Mouse (Mus musculus) embryonic fibroblast, embryonic 13.5 days (primary cell): ENCODE data around the gene Gapt. TPM values are rescaled to one million over a fixed set of nuclear protein-coding genes. Genes with fewer than 3 reads are reported as not detected.
"Not testable (repeated sequence)": the region's sequence is repeated elsewhere in the genome, so short reads cannot be mapped to it uniquely, and the experiment has no call there.

Source experiments
- H3K27ac ChIP-seq: 2 replicates; pipeline ENCODE4 v1.5.1; 2012; ENCODE audit warnings: low read length, control low read depth, inconsistent platforms; ENCODE audit not compliant: insufficient read depth
- H3K4me1 ChIP-seq: 2 replicates; pipeline ENCODE4 v1.6.1; 2011; ENCODE audit warnings: low read length; ENCODE audit not compliant: control insufficient read depth, insufficient read depth
- H3K4me3 ChIP-seq: 2 replicates; pipeline ENCODE4 v1.5.1; 2011; ENCODE audit warnings: mild to moderate bottlenecking, control low read depth, low read length; ENCODE audit not compliant: insufficient read depth
- CTCF ChIP-seq: IDR thresholded peaks from 2 replicates; pipeline ENCODE4 v1.5.1; 2011; ENCODE audit warnings: mild to moderate bottlenecking, control low read depth, low read length, moderate library complexity, borderline replicate concordance; ENCODE audit not compliant: insufficient read depth
- POLR2A ChIP-seq: IDR thresholded peaks from 2 replicates; pipeline ENCODE4 v1.6.1; 2011; ENCODE audit warnings: low read depth, mild to moderate bottlenecking, control low read depth, low read length, moderate library complexity
- polyA plus RNA-seq: library from polyadenylated mRNA; stranded (reverse); fragments of >200 nt; gene quantifications from 2 replicates; pipeline ENCODE4 v1.2.4, GENCODE M21; 2011; ENCODE audit warnings: low read depth; ENCODE audit not compliant: missing spikeins, insufficient read length

Gene Gapt
- not detected in 2 replicates for polyA plus RNA-seq

DNA sequence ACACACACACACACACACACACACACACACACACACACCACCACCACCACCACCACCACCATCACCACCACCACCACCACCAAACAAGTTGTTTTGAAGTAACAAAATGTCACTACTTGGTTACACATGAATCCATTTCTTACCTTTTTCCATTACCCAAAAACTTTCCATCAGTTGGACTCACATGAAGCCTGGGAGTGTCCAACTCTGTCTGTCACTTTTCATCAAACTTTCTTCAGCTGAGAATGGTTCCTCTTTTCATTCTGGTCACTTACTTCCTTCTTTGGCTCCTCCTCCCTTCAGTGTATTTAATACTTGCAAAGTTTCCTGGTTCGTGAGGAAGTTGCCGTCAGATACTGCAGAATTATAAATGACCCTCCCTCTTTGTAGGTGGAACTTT, at the start of gene Gapt:
Gapt (minus strand) TSS at position 259 of the 400 bp plus-strand sequence.
- Histone ChIP-seq H3K4me3 (no peak within 1 kb of the TSS), H3K27ac (no peak within 1 kb of the TSS), H3K4me1 (no peaks in the 10 kb centered on the region)
- TF ChIP-seq CTCF (no peak), POLR2A (no peak)

GRCm38 (mm10) chr13:110406152-110406551, 49.2 kb upstream of the Gapt start:
- no peak overlapping the region for H3K27ac ChIP-seq
- no peaks in the 10 kb centered on the region for H3K4me1 ChIP-seq
- TF ChIP-seq POLR2A (no peak), CTCF (no peak)
- H3K4me3 ChIP-seq = no peak overlapping the region

- H3K27ac ChIP-seq, H3K4me3 ChIP-seq, H3K4me1 ChIP-seq: not testable (repeated sequence)
These were observed 47.7 kb upstream of the Gapt start for GRCm38 (mm10) chr13:110404686-110405085.

- TF ChIP-seq POLR2A = no peak
- TF ChIP-seq CTCF = no peak
- H3K4me1 ChIP-seq = 0 out of 2 replicates have a peak, but pooled peaks cover 3% of the 10 kb centered on the region
- no peak overlapping the region for H3K4me3 ChIP-seq
- no peak overlapping the region for H3K27ac ChIP-seq
These were observed 47.1 kb upstream of the Gapt start for GRCm38 (mm10) chr13:110404059-110404458.

DNA sequence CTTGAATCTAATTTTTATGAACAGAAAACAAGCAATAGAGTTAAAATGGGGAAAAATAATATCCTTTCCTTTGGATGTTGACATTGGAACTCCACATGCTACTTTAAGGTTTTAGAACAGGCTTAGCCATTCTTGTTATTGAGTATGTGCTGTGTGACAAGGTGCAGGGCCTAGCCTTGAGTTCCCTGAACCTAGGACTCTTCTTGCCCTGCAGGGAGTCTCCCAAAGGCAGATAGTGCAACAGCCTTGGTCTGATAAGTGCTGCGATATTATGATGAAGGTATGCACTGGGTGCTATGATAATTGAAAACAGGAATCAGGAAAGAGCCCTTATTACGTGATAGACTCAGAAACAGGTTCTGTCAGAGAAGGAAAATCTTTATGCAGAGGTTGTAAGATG, 44.9 kb upstream of the Gapt start:
- TF ChIP-seq CTCF (no peak), POLR2A (peak; percentile 67)
- no peak overlapping the region for H3K4me3 ChIP-seq
- no peak overlapping the region for H3K27ac ChIP-seq
- H3K4me1 ChIP-seq = 0 out of 2 replicates have a peak, but pooled peaks cover 3% of the 10 kb centered on the region

- H3K4me1 ChIP-seq = 0 out of 2 replicates have a peak, but pooled peaks cover 3% of the 10 kb centered on the region
- H3K4me3 ChIP-seq = no peak overlapping the region
- H3K27ac ChIP-seq = peak overlapping the region; percentile 12; the same call in 1 of the 2 replicates
- peak; percentile 67 for TF ChIP-seq POLR2A
- TF ChIP-seq CTCF = no peak
These were observed 44.4 kb upstream of the Gapt start for GRCm38 (mm10) chr13:110401443-110401842.

DNA sequence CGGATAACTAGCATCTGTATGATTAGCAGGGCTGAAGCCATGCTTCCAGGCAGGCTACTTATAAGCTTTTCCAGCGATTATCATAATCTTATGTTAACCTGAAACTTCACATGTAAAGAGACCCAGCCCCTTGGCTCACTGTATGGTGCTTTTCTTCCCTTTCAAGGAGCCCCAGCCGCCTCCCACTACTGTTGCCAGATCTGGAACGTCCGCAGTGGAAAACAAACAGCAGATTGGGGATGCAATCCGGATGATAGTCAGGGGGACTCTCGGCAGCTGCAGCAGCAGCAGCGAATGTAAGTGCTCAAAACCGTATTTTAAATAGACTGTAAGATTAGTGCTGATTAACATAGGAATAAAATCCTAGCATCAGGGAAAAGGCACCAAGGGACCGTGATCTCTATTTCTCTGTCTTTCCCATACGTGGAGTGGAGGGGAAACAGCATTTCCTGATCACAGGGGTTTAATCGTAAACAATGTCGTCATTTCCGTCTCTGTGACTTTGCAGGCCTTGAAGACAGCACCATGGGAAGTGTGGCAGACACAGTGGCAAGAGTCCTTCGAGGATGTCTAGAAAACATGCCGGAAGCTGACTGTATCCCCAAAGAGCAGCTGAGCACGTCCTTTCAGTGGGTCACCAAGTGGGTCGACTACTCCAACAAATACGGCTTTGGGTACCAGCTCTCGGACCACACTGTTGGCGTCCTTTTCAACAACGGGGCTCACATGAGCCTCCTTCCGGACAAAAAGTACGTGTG, 41.7 kb upstream of the Gapt start:
- 0 out of 2 replicates have a peak, but pooled peaks cover 3% of the 10 kb centered on the region for H3K4me1 ChIP-seq
- peak overlapping the region; percentile 58 for H3K27ac ChIP-seq
- H3K4me3 ChIP-seq = peak overlapping the region; percentile 47
- TF ChIP-seq CTCF (no peak), POLR2A (peak; percentile 52; the same call in 1 of the 2 replicates)

DNA sequence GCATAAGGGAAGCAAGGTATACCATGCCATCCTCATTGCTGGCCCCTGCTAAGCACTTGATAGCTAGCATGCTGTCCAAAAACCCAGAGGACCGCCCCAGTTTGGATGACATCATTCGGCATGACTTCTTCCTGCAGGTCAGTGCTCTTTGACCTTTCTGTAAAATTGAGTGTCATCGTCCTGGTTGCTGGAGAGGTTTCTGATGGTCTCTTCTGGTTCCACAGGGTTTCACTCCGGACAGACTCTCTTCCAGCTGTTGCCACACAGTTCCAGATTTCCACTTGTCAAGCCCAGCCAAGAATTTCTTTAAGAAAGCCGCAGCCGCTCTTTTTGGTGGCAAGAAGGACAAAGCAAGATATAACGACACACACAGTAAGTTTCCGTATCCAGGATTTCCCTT, 40.8 kb upstream of the Gapt start:
- peak overlapping the region; percentile 47 for H3K4me3 ChIP-seq
- H3K27ac ChIP-seq = peak overlapping the region; percentile 58
- TF ChIP-seq POLR2A (peak; percentile 0; the same call in 1 of the 2 replicates), CTCF (no peak)
- 0 out of 2 replicates have a peak, but pooled peaks cover 3% of the 10 kb centered on the region for H3K4me1 ChIP-seq

DNA sequence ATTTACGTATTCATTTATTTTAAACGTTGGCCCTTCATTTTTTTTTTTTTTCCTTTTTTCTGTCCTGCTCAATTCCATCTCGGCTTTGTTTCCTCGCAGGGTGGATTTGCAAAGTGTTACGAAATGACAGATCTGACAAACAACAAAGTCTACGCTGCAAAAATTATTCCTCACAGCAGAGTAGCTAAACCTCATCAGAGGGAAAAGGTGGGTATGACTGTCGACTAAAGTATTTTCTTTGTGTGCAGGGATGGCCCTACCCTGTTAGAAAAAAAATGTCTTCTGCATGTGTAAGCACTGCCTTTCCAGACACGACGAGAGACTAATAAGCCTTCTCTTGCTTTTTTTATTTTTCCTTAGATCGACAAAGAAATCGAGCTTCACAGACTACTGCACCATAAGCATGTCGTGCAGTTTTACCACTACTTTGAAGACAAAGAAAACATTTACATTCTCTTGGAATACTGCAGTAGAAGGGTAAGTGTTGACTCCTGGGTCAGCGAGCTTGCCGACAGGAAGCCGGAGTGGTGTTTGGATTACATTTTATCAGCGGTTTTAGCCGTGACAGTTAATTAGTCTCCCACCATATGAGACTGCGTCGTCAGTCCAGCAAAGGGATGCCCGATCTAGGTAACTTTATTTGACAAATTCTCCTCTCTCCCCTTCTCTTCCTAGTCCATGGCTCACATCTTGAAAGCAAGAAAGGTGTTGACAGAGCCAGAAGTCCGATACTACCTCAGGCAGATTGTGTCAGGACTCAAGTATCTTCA, 39.1 kb upstream of the Gapt start:
- H3K4me1 ChIP-seq = 0 out of 2 replicates have a peak, but pooled peaks cover 3% of the 10 kb centered on the region
- peak overlapping the region; percentile 83 for H3K27ac ChIP-seq
- TF ChIP-seq CTCF (no peak), POLR2A (peak; percentile 39)
- peak overlapping the region; percentile 94 for H3K4me3 ChIP-seq
